Mouse (Mus musculus) brain, embryonic 14.5 days (tissue): ENCODE data around the gene Aplp2.

Experiments
- CTCF ChIP-seq: fragments of 200-500 bp; IDR thresholded peaks from 2 replicates; pipeline ENCODE4 v1.5.1; 2012; ENCODE audit warnings: inconsistent platforms, mild to moderate bottlenecking, moderate library complexity, borderline replicate concordance; ENCODE audit not compliant: insufficient read depth, insufficient read length; ENCODE audit errors: extremely low read depth
- POLR2A ChIP-seq: fragments of 200-500 bp; IDR thresholded peaks from 2 replicates; pipeline ENCODE4 v1.6.1; 2012; ENCODE audit warnings: mild to moderate bottlenecking, inconsistent platforms, borderline replicate concordance; ENCODE audit not compliant: poor library complexity, insufficient read depth, insufficient read length, severe bottlenecking; ENCODE audit errors: extremely low read depth

GRCm38 (mm10) chr9:31192378-31192777 lies 19.2 kb downstream of the Aplp2 start:
- no peak for TF ChIP-seq CTCF
- no peak for TF ChIP-seq POLR2A
